Mouse (Mus musculus) CD4-positive, CD25-positive, alpha-beta regulatory T cell, adult 4 months (primary cell): ENCODE measurements around the gene Tex2. TPM values are rescaled to one million over a fixed set of nuclear protein-coding genes. Genes with fewer than 3 reads are reported as not detected.

Source experiments
- ATAC-seq: one replicate; pipeline ENCODE4 v1.8.0; 2017
- polyA plus RNA-seq, 2 experiments: library from polyadenylated mRNA; unstranded; fragments of 100-300 nt; shearing (Covaris generic); gene quantifications; one replicate each; pipeline ENCODE4 v1.2.1; 2017

Tex2 gene
- polyA plus RNA-seq, 2 experiments from 2014 or later, result 27.1 to 28.7 TPM

GRCm38 (mm10) chr11:106617821-106618580 lies 4.8 kb upstream of the Tex2 start:
- ATAC-seq, result no peak

GRCm38 (mm10) chr11:106615561-106615960 lies 2.3 kb upstream of the Tex2 start:
- no peak for ATAC-seq

GRCm38 (mm10) chr11:106614339-106614645 lies 1.1 kb upstream of the Tex2 start:
- no peak for ATAC-seq

GRCm38 (mm10) chr11:106613638-106614338 lies 565 bp upstream of the Tex2 start:
- ATAC-seq, result peak; percentile 10

- ATAC-seq, result peak; percentile 44
Measured at GRCm38 (mm10) chr11:106612209-106612960, 838 bp downstream of the Tex2 start.

GRCm38 (mm10) chr11:106609731-106610130 lies 3.5 kb downstream of the Tex2 start:
- no peak for ATAC-seq

- no peak for ATAC-seq
Measured at GRCm38 (mm10) chr11:106607316-106607715, 5.9 kb downstream of the Tex2 start.

- ATAC-seq, result no peak
Measured at GRCm38 (mm10) chr11:106606042-106606441, 7.2 kb downstream of the Tex2 start.

GRCm38 (mm10) chr11:106603230-106603629 lies 10.0 kb downstream of the Tex2 start:
- ATAC-seq, result no peak

GRCm38 (mm10) chr11:106600124-106600523 lies 13.1 kb downstream of the Tex2 start:
- no peak for ATAC-seq

- ATAC-seq, result no peak
Measured at GRCm38 (mm10) chr11:106599345-106599744, 13.9 kb downstream of the Tex2 start.

- no peak for ATAC-seq
Measured at GRCm38 (mm10) chr11:106598339-106598738, 14.9 kb downstream of the Tex2 start.

- no peak for ATAC-seq
Measured at GRCm38 (mm10) chr11:106597737-106598330, 15.4 kb downstream of the Tex2 start.

GRCm38 (mm10) chr11:106591183-106591582 lies 22.0 kb downstream of the Tex2 start:
- ATAC-seq, result no peak

GRCm38 (mm10) chr11:106590143-106590542 lies 23.1 kb downstream of the Tex2 start:
- ATAC-seq, result no peak

GRCm38 (mm10) chr11:106588781-106589180 lies 24.4 kb downstream of the Tex2 start:
- no peak for ATAC-seq

- ATAC-seq, result peak; percentile 87
Measured at GRCm38 (mm10) chr11:106587786-106588519, 25.3 kb downstream of the Tex2 start.

- ATAC-seq, result no peak
Measured at GRCm38 (mm10) chr11:106583801-106584200, 29.4 kb downstream of the Tex2 start.

GRCm38 (mm10) chr11:106581357-106581756 lies 31.9 kb downstream of the Tex2 start:
- peak; percentile 93 for ATAC-seq

GRCm38 (mm10) chr11:106580468-106580867 lies 32.8 kb downstream of the Tex2 start:
- ATAC-seq, result no peak

- no peak for ATAC-seq
Measured at GRCm38 (mm10) chr11:106579957-106580356, 33.3 kb downstream of the Tex2 start.

- ATAC-seq, result no peak
Measured at GRCm38 (mm10) chr11:106579146-106579545, 34.1 kb downstream of the Tex2 start.
